Mouse (Mus musculus) telencephalon, adult 2 months (tissue): ENCODE data around the gene Tspan31.
"Not testable (repeated sequence)": the region's sequence is repeated elsewhere in the genome, so short reads cannot be mapped to it uniquely, and the experiment has no call there.

Experiments used
- DNase-seq: peaks from one replicate; pipeline ENCODE4 v3.0.0-alpha.2; 2011; ENCODE audit warnings: low read depth, low spot score

Tspan31 gene

GRCm38 (mm10) chr10:127083915-127084306 lies 13.8 kb upstream of the Tspan31 start:
- DNase-seq, result no peak

GRCm38 (mm10) chr10:127083292-127083914 lies 13.3 kb upstream of the Tspan31 start:
- DNase-seq, result no peak

- DNase-seq, result no peak
Measured at GRCm38 (mm10) chr10:127081996-127082620, 12.0 kb upstream of the Tspan31 start.

GRCm38 (mm10) chr10:127080901-127081780 lies 11.1 kb upstream of the Tspan31 start:
- no peak for DNase-seq

GRCm38 (mm10) chr10:127079665-127080391 lies 9.8 kb upstream of the Tspan31 start:
- DNase-seq, result no peak

GRCm38 (mm10) chr10:127078677-127079575 lies 8.9 kb upstream of the Tspan31 start:
- no peak for DNase-seq

GRCm38 (mm10) chr10:127078001-127078676 lies 8.1 kb upstream of the Tspan31 start:
- DNase-seq, result peak; percentile 93

GRCm38 (mm10) chr10:127077515-127077914 lies 7.5 kb upstream of the Tspan31 start:
- DNase-seq, result no peak

GRCm38 (mm10) chr10:127076082-127076481 lies 6.0 kb upstream of the Tspan31 start:
- DNase-seq, result no peak

GRCm38 (mm10) chr10:127075651-127076050 lies 5.6 kb upstream of the Tspan31 start:
- DNase-seq, result no peak

- no peak for DNase-seq
Measured at GRCm38 (mm10) chr10:127075080-127075479, 5.0 kb upstream of the Tspan31 start, which contains the start of gene Agap2. TSS of gene Agap2 (plus strand) at chr10:127075284.

GRCm38 (mm10) chr10:127073981-127074380 lies 3.9 kb upstream of the Tspan31 start:
- DNase-seq, result no peak

GRCm38 (mm10) chr10:127072969-127073368 lies 2.9 kb upstream of the Tspan31 start:
- DNase-seq, result not testable (repeated sequence)

- not testable (repeated sequence) for DNase-seq
Measured at GRCm38 (mm10) chr10:127072270-127072669, 2.2 kb upstream of the Tspan31 start.

GRCm38 (mm10) chr10:127071203-127071602 lies 1.1 kb upstream of the Tspan31 start:
- no peak for DNase-seq

- no peak for DNase-seq
Measured at GRCm38 (mm10) chr10:127069281-127070189, 529 bp downstream of the Tspan31 start.

GRCm38 (mm10) chr10:127068360-127069038 lies 1.6 kb downstream of the Tspan31 start:
- no peak for DNase-seq

- DNase-seq, result no peak
Measured at GRCm38 (mm10) chr10:127066519-127067018, 3.5 kb downstream of the Tspan31 start.
